Mouse (Mus musculus) frontal cortex, adult 2 months (tissue): ENCODE measurements around the gene Insl6. TPM values are rescaled to one million over a fixed set of nuclear protein-coding genes. Genes with fewer than 3 reads are reported as not detected.

ENCODE experiments used
- DNase-seq, 2 experiments: peaks; one replicate each; pipeline ENCODE4 v3.0.0; 2022; ENCODE audit warnings: low spot score in 1 of 2; ENCODE audit errors: extremely low spot score in 1 of 2
- polyA plus RNA-seq: library from polyadenylated mRNA; depleted of rRNA; stranded (reverse); fragments of >200 nt; gene quantifications from 2 replicates; pipeline ENCODE4 v1.2.3, GENCODE M21; 2012; rRNA removed

Insl6 gene
- 0.82 and 0.94 TPM in 2 replicates for polyA plus RNA-seq

- peak in 1 of 2 experiments; percentile 34 for DNase-seq
Observed at GRCm38 (mm10) chr19:29325053-29325851, at the start of gene Insl6. Gene Insl6, minus strand, starts transcription at chr19:29325356.

- no peak for DNase-seq
Observed at GRCm38 (mm10) chr19:29374947-29375346, 49.8 kb upstream of the Insl6 start.

GRCm38 (mm10) chr19:29373438-29373837, 48.3 kb upstream of the Insl6 start:
- no peak for DNase-seq

DNA sequence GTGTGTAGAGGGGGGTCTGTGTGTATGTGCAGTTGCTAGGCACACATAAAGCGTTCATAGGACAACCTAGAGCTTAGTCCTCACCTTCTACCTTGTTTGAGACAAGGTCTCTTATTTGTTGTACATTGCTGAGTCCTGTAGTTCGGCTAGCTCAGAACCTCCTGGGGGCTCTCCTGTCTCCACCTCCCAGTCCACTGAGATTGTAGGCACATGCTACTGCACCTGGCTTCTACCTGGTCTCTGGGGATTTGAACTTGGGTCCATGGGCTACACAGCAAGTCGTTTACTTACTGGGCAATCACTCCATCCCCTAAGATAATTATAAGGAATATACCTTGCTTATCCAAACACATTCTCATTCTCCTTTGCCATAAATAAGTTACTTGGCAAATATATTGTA, 47.5 kb upstream of the Insl6 start:
- no peak for DNase-seq

GRCm38 (mm10) chr19:29372138-29372537, 47.0 kb upstream of the Insl6 start:
- peak in 1 of 2 experiments; percentile 58 for DNase-seq

DNA sequence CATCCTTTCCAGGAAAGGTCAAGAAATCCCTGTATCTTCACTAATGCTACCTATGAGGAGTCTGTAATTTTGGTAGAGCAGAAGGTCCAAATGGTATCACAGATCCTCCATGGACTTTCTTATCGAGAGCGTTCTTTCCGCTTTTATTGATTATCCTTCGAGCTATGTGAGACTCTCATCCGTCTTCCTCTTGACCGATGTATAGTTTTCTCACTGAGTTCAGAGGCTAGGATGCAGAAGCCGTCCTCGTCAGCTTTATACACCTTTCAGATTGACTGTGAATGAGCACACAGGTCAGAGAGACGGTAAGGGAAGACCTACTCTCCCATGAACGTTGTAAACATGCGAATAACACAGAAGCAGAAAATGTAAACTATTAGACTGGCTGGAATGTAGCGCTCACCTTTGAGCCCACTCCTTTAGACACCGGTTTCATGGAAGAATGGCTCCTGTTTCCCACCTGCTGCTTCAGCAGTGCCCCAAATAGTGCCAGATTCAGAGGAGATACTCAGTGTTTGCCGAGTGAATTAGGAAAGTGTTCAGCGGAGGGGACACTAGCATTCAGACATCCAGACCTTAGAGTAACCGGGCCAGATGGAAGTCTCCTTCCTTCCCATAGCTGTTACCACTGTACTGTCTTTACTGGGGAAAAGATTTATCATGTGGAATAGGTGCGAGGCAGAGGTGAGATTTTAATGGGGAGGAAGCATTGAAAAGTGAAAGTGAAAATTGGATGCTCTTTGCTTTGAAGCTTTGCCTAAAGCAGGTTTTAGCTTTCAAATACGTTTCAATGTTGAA, 46.3 kb upstream of the Insl6 start:
- DNase-seq, result no peak

GRCm38 (mm10) chr19:29370545-29371283, 45.6 kb upstream of the Insl6 start:
- no peak for DNase-seq

- DNase-seq, result no peak
Observed at GRCm38 (mm10) chr19:29370112-29370511, 45.0 kb upstream of the Insl6 start.

- no peak for DNase-seq
Observed at GRCm38 (mm10) chr19:29368671-29369309, 43.6 kb upstream of the Insl6 start.

DNA sequence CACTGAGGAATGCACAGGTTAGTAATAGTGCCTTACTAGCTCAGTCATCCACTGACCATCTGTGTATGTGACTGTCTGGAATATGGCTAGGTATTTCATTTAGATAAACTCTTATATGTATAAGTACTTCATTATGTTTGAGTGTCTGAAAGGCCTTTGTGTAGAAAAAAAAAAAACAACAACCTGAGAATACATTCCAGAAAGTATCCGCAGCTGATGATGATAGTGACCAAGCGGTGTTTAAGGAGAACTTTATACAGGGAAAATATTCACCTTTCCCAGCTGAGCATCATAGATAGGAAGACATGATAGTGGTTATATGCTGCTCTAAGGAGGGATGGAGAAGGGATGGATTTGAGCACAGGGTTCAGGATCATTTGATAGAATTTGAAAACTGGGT, 42.9 kb upstream of the Insl6 start:
- no peak for DNase-seq

DNA sequence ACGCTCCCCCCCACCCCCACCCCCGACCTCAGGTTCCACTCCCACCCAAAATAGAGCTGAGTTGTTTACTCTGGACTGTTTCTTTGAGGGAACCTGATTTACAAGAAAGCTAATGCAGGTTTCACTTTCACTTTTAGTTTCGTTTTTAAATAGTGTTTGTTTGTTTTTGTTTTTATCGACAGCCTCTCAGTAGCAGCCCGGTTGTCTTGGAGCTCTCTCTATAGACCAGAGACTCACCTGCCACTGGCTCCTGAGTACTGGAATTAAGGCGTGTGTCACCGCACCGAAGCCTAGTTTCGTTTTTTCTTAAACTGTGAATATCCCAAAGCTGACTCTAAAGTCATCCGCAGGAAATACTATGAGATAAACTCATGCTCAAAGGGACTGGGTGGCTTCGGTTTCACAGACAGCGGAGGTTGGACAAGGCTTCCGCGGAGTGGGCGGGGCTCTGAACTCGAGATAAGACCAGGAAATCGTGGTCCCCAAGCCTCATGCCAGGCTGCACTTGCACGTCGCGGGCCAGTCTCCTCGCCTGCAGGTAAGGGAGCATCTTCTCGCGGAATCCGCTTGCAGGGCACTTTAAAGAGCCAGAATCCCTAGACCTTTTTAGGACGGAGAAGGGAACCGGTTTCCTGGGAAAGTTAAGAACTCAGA, 41.9 kb upstream of the Insl6 start, which contains the start of the genes Plgrkt and Cd274:
TSS of gene Plgrkt (minus strand) at position 422 of the 654 bp plus-strand sequence.
TSS of gene Cd274 (plus strand) at position 487 of the 654 bp plus-strand sequence.
- DNase-seq, result peak in 1 of 2 experiments; percentile 53

DNA sequence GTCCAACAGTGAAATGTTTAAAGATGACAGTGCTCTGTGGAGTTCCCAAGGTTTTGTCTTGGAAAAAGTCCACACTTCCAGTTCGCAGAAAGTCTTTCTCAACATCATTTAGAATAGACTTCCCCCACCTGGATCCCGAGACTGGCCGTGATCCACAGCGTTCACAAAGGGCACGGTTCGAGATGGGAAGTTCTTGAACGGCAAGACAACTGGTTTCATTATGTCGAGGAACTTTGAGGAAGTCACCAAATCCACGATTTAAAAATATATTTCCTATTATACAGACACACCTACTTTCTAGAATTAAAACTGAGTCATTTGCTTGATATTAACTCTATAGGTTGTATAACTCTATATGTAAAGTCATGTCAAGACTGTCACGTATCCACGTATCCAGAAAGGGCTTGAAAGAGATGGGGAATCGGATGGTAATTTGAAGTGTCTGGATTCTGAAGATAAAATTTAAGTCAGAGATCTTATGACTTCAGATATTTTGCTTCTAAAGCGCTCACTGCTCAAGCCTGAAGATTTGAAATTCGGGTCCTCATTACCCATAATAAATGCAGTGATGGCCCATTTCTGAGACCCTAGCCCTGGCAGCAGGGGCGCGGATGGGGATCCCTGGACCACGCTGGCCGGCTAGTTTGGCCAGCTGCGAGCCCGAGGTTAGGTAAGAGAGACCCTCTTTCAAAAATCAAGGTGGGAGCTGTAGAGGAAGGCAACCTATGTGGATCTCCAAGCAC, 41.2 kb upstream of the Insl6 start:
- DNase-seq, result no peak

- no peak for DNase-seq
Observed at GRCm38 (mm10) chr19:29365105-29365504, 39.9 kb upstream of the Insl6 start.

- DNase-seq, result no peak
Observed at GRCm38 (mm10) chr19:29364076-29364475, 38.9 kb upstream of the Insl6 start.

DNA sequence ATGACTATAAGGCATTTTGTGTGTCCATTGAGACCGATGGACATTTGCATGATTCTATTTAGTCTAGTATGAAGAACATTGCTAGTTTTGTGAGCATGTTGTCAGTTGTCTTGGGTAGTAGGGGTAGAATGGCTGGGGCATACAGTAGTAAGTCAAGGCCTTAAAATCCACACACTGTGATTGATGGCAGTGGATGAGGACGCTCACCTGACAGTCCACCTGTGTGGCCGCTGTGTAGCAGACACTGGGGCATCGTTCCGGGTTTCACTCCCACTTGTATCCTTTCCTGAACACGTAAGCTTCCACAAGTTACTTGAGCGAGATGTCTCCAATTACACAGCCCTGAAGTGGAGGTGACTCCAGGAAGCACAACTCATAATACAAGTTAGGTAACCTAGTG, 38.4 kb upstream of the Insl6 start:
- DNase-seq, result no peak

- DNase-seq, result no peak
Observed at GRCm38 (mm10) chr19:29362173-29362930, 37.2 kb upstream of the Insl6 start.

DNA sequence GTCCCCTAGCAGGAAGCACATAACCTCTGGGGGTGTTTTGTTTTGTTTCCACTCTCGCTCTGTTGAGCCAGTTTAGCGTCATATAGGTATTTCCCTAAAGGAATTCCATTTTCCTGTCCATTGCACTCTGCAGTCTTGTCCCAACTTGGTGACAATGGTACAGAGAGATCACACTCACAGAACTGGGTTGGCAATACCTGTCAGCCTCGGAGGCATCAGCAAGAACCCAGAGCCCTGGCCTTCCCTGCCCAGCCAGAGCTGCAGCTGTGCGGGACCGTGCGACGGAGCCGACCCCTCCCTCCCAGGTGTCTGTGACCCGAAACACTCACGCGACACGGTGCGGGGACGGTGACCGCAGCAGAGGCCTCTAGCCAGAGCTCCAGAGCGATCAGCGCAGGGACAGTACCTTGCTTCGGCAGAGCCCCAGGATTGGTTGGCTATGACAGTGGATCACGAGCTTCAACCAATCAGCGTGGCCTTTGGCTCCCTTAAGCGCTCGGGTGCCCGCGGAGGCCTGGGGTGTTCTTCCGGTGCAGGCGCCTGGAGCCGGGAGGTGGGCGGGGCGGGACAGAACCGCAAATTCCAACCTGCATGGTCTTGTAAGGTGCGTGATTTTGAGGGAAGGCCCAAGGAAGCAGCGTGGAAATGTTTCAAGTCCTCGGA, 36.4 kb upstream of the Insl6 start:
- peak; percentile 86 to 95 for DNase-seq

DNA sequence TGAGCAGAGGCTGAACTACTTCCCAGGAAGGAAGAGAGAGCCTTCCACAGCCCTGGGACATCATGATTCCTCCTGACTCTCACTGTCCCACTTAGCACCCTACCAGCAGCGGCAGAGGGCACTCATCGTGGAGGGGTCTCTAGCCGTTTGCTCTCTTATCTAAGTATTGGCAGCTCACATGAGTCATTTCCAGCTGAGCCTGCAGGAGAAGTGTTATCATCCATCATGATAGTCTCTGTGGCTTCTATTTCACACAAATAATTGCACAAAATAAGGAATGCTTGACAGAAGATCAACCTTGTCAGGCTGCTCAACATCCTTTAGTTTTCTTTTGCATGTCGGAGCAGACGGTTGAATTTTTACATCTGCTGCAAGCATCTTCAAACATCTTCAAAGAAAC, 35.1 kb upstream of the Insl6 start:
- DNase-seq, result no peak
